Mouse (Mus musculus) heart, embryonic 14.5 days (tissue): Measurements from ENCODE around the gene Cabp1. TPM values are rescaled to one million over a fixed set of nuclear protein-coding genes. Genes with fewer than 3 reads are reported as not detected.

Source experiments
- ATAC-seq: fragments of 200-750 bp; cut with Nextera tagmentation; 2 replicates; pipeline ENCODE4 v1.8.0; 2017; ENCODE audit warnings: low read depth, moderate TSS enrichment; ENCODE audit not compliant: insufficient number of reproducible peaks, insufficient read depth, low FRiP score
- H3K27ac ChIP-seq, 2 experiments: fragments of 200-500 bp in 1 of 2; fragments of 300-500 bp in 1 of 2; sonication (generic) in 1 of 2; replicated peaks in 1 of 2; 2 replicates each; pipeline ENCODE4 v1.5.1; 2012 to 2014; ENCODE audit warnings: low read depth in 2 of 2, low read length in 2 of 2, control low read depth in 1 of 2, mild to moderate bottlenecking in 1 of 2, mixed read lengths in 1 of 2; ENCODE audit not compliant: control insufficient read depth in 1 of 2, insufficient read depth in 1 of 2
- H3K27me3 ChIP-seq: fragments of 300-500 bp; sonication (generic); 2 replicates; pipeline ENCODE4 v1.6.1; 2014; ENCODE audit warnings: mild to moderate bottlenecking, low read length, control low read depth; ENCODE audit not compliant: control insufficient read depth, insufficient read depth
- H3K36me3 ChIP-seq: fragments of 300-500 bp; sonication (generic); 2 replicates; pipeline ENCODE4 v1.6.1; 2014; ENCODE audit warnings: mild to moderate bottlenecking, control low read depth, low read length, mixed read lengths; ENCODE audit not compliant: control insufficient read depth, insufficient read depth
- H3K4me1 ChIP-seq, 2 experiments: fragments of 200-500 bp in 1 of 2; fragments of 300-500 bp in 1 of 2; sonication (generic) in 1 of 2; 2 replicates each; pipeline ENCODE4 v1.6.1; 2012 to 2014; ENCODE audit warnings: low read length in 2 of 2, control low read depth in 1 of 2, mixed read lengths in 1 of 2; ENCODE audit not compliant: control insufficient read depth in 2 of 2, insufficient read depth in 2 of 2
- H3K4me2 ChIP-seq: fragments of 300-500 bp; sonication (generic); 2 replicates; pipeline ENCODE4 v1.6.1; 2014; ENCODE audit warnings: mild to moderate bottlenecking, low read length
- H3K4me3 ChIP-seq, 2 experiments: fragments of 200-500 bp in 1 of 2; fragments of 300-500 bp in 1 of 2; sonication (generic) in 1 of 2; 2 replicates each; pipeline ENCODE4 v1.5.1; 2012 to 2014; ENCODE audit warnings: low read length in 2 of 2, mild to moderate bottlenecking in 2 of 2, control low read depth in 1 of 2, low read depth in 1 of 2, moderate library complexity in 1 of 2; ENCODE audit not compliant: control insufficient read depth in 1 of 2, insufficient read depth in 1 of 2
- H3K9ac ChIP-seq: fragments of 300-500 bp; sonication (generic); 2 replicates; pipeline ENCODE4 v1.6.1; 2014; ENCODE audit warnings: mild to moderate bottlenecking, low read length
- H3K9me3 ChIP-seq: fragments of 300-500 bp; sonication (generic); 2 replicates; pipeline ENCODE4 v1.6.1; 2016; ENCODE audit warnings: low read length, control low read depth; ENCODE audit not compliant: control insufficient read depth
- WGBS: fragments of 180-500 bp; shearing (Covaris S2); extraction: QIAGEN DNeasy Blood & Tissue Kit; methylation state at CpG from one replicate; pipeline ENCODE4 v1.1.7; 2014; 5-methylcytosine and 5-hydroxymethylcytosine counted together
- polyA plus RNA-seq: library from polyadenylated mRNA; unstranded; fragments of >200 nt; fragmentation: Nextera tagmentation; extraction: Ambion mirVana; gene quantifications from 2 replicates; pipeline ENCODE4 v1.2.1, GENCODE M21; 2014

The Cabp1 gene
- polyA plus RNA-seq, 1 experiment from 2014 or later, result 0.77 TPM

DNA sequence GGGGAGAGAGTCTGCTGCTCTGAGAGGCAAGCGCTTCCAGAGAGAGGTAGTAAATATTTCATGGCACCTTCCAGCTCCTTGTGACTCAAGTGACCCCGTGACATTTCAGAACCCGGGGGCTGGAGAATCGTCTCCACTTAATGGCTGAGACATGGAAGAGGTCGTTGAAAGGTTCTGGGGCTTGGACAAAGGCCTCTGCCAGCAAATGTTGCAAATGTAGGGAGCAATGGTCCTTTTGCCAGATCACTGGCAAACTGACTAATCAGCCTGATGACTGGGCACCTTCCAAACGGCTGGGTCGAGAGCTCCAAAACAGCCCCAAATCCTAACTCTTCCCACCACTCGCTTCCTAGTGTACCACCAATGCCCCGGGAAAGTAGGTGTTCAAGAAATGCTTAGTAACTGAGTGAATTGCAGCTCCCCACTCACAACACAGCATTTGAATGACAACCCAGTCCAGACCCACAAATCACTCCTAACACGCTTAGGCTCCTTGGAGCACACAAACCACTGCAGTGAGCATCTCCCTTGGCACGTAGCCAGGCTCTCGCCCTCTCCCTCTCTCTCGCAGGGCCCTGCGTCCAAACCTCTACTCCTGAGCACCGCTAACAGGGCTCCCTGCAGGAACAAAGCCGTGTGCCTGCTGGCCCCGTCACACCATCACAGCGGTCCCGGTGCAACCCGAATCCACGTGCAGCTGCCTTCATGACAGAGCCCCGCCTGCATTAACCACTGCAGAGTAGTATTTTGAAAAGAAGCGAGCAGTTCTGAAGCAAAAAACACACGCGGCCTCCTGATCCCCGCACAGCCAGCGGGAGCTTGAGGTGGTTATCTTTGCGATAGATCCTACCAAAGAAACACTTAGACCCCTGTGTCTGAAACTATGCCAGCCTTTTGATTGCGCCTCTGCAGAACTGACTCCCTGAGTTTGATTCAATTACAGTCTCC lies 2.0 kb downstream of the Cabp1 start:
- H3K9me3 ChIP-seq, result no peaks in the 10 kb centered on the region; the same call in 1 of the 2 replicates
- H3K4me1 ChIP-seq, result peaks cover 9 to 26% of the 10 kb centered on the region in 2 experiments
- no peak overlapping the region for H3K9ac ChIP-seq
- no peak overlapping the region for H3K27ac ChIP-seq
- WGBS, result 9% methylated on average over 29 of the region's 29 CpGs
- H3K4me2 ChIP-seq, result no peak overlapping the region
- ATAC-seq, result no peak
- H3K36me3 ChIP-seq, result no peaks in the 10 kb centered on the region
- H3K4me3 ChIP-seq, result 0 out of 4 replicates have a peak overlapping the region, but pooled peaks of 1 of the 2 experiments have one; percentile 60
- H3K27me3 ChIP-seq, result peaks cover 70% of the 10 kb centered on the region

- Histone ChIP-seq H3K9me3 (no peaks in the 10 kb centered on the region; the same call in 1 of the 2 replicates), H3K4me2 (no peak overlapping the region), H3K36me3 (no peaks in the 10 kb centered on the region), H3K9ac (no peak overlapping the region), H3K27me3 (peaks cover 57% of the 10 kb centered on the region), H3K4me1 (peaks cover 17 to 37% of the 10 kb centered on the region in 2 experiments), H3K27ac (no peak overlapping the region), H3K4me3 (no peak overlapping the region)
- WGBS, result 76% methylated on average over 12 of the region's 12 CpGs
- no peak for ATAC-seq
Measured at GRCm38 (mm10) chr5:115190081-115190480, 4.1 kb downstream of the Cabp1 start.

DNA sequence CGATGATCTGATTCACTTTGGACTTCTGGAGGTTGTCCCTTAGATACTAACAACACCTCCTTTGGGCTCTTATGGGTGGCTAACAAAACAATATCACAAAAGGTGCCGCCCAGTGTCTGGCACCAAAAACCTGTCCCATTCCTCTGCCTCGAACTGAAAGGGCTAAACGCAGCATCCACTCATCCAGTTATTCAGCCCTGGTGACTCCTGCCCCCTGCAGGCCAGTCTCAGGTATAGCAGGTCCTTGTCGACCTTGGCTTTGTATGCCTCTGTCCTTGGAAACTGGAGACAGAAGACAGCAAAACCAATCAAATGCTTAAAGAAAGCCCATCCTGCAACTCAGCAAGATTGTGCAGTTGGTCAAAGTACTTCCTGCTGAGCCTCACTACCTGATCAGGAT lies 5.4 kb downstream of the Cabp1 start:
- no peak overlapping the region for H3K4me3 ChIP-seq

GRCm38 (mm10) chr5:115187188-115188131 lies 6.7 kb downstream of the Cabp1 start:
- H3K4me1 ChIP-seq, result peaks cover 24 to 31% of the 10 kb centered on the region in 2 experiments
- peaks cover 31% of the 10 kb centered on the region for H3K27me3 ChIP-seq
- peak overlapping the region; percentile 4 to 15; a peak in 1 of 4 replicates for H3K4me3 ChIP-seq
- H3K9ac ChIP-seq, result no peak overlapping the region
- peak; percentile 71 for ATAC-seq
- no peaks in the 10 kb centered on the region for H3K36me3 ChIP-seq
- WGBS, result 20% methylated on average over 26 of the region's 26 CpGs
- no peaks in the 10 kb centered on the region; the same call in 1 of the 2 replicates for H3K9me3 ChIP-seq
- peak overlapping the region; percentile 54 for H3K4me2 ChIP-seq
- H3K27ac ChIP-seq, result peak overlapping the region; percentile 57 to 58; a peak in 3 of 4 replicates

More for the DNA sequence above, 5.4 kb downstream of the Cabp1 start:
- no peaks in the 10 kb centered on the region for H3K36me3 ChIP-seq
- 48% methylated on average over 5 of the region's 5 CpGs for WGBS
- no peak overlapping the region for H3K27ac ChIP-seq
- H3K9me3 ChIP-seq, result no peaks in the 10 kb centered on the region; the same call in 1 of the 2 replicates
- peaks cover 16 to 30% of the 10 kb centered on the region in 2 experiments for H3K4me1 ChIP-seq
- no peak overlapping the region for H3K4me2 ChIP-seq
- H3K27me3 ChIP-seq, result peaks cover 45% of the 10 kb centered on the region
- no peak overlapping the region for H3K9ac ChIP-seq
- ATAC-seq, result no peak

GRCm38 (mm10) chr5:115186371-115187073 lies 7.7 kb downstream of the Cabp1 start:
- Histone ChIP-seq H3K4me1 (peaks cover 32 to 37% of the 10 kb centered on the region in 2 experiments), H3K27me3 (peaks cover 22% of the 10 kb centered on the region), H3K9me3 (no peaks in the 10 kb centered on the region; the same call in 1 of the 2 replicates), H3K9ac (peak overlapping the region; percentile 34; the same call in 1 of the 2 replicates), H3K4me2 (peak overlapping the region; percentile 54), H3K36me3 (no peaks in the 10 kb centered on the region), H3K4me3 (peak overlapping the region; percentile 4 to 15; a peak in 1 of 4 replicates), H3K27ac (peak overlapping the region in 1 of 2 experiments; percentile 37; a peak in 1 of 4 replicates)
- WGBS, result 37% methylated on average over 17 of the region's 17 CpGs
- no peak for ATAC-seq

DNA sequence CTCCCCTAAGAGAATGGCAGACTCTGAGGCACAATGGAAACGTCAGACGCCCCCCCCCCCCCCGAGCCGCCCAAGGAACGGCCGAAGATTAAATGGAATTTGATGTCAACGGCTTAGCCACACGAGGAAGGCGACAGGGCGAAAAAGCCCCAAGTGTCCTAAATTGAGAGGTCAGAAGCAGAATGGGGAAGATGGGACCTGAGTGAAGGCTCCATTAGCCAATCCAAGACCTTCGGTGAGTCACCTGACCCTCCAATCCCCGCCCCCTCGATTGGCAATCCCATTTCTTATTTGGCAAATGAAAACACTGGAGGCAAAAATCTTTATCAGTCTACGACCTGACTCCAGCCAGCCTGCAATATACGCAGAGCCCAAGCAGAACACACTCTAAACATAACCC lies 9.5 kb downstream of the Cabp1 start:
- H3K36me3 ChIP-seq, result no peaks in the 10 kb centered on the region
- H3K9me3 ChIP-seq, result no peaks in the 10 kb centered on the region; the same call in 1 of the 2 replicates
- H3K9ac ChIP-seq, result no peak overlapping the region
- H3K4me1 ChIP-seq, result peaks cover 36 to 40% of the 10 kb centered on the region in 2 experiments
- peak overlapping the region; percentile 41 for H3K4me2 ChIP-seq
- ATAC-seq, result no peak
- no peak overlapping the region for H3K4me3 ChIP-seq
- 25% methylated on average over 14 of the region's 15 CpGs for WGBS
- no peak overlapping the region for H3K27ac ChIP-seq
- peaks cover 4% of the 10 kb centered on the region for H3K27me3 ChIP-seq
